Mouse (Mus musculus) megakaryocyte, embryonic 14.5 days (primary cell): Measurements from ENCODE around the gene Rhbdd2.

Experiments used
- FLI1 ChIP-seq: IDR thresholded peaks from 2 replicates; pipeline ENCODE4 v1.6.1; 2012; ENCODE audit warnings: low read length, inconsistent platforms, mixed read lengths
- GATA1 ChIP-seq: IDR thresholded peaks from 3 replicates; pipeline ENCODE4 v1.6.1; 2012; ENCODE audit warnings: mixed read lengths, low read length, inconsistent platforms, borderline replicate concordance

DNA sequence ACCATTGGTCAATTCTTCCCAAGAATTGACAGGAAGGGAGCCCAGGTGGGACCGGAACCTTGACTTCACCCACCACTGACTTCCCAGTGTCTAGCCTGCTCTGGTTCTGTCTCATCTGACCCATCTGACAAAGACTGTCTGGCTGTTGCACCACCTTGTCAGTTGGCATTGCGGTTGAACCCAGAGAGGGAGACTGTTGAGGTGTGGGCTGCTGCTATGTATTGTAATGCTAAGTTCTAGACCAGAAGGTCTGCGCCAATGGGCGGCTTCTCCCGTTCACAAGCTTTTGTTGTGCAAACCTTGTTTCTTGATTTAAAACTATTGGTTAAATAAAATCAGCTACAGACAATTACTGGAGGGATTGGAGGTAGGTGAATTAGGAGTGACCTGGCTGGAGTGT, 24.7 kb downstream of the Rhbdd2 start:
- no peak for TF ChIP-seq GATA1
- TF ChIP-seq FLI1 = no peak
